Mouse (Mus musculus): ENCODE measurements around the gene Gprasp1. TPM values are rescaled to one million over a fixed set of nuclear protein-coding genes. Genes with fewer than 3 reads are reported as not detected.
A peak's percentile ranks its signal among the peaks of the same experiment; 100 is the strongest.
"Not testable (repeated sequence)": the region's sequence is repeated elsewhere in the genome, so short reads cannot be mapped to it uniquely, and the experiment has no call there.

The Gprasp1 gene
- 10 to 100 TPM; 17.8 to 21.5 TPM for total RNA-seq (2021)
- long read RNA-seq, experiment 1, full-length matches to known transcripts = 1 of 18 reads
- long read RNA-seq, experiment 1, partial matches to known transcripts = 2 of 18 reads
- long read RNA-seq, experiment 1, other reads (novel, unspliced or antisense) = 15 of 18 reads
- long read RNA-seq, experiment 2, partial matches to known transcripts = 0 of 11 reads
- long read RNA-seq, experiment 2, other reads (novel, unspliced or antisense) = 11 of 11 reads

GRCm38 (mm10) chrX:135742304-135743055 is at the start of gene Gprasp1, which contains the start of gene Armcx5:
Gene Gprasp1 (plus strand): TSS chrX:135742733.
Gene Armcx5 (plus strand): TSS chrX:135742733.
- DNase-seq = peak; percentile 77 to 87
- intact Hi-C loops (cut with DNase I) = no loop called here

GRCm38 (mm10) chrX:135693633-135694032 is 48.9 kb upstream of the Gprasp1 start, which contains the start of gene Tcp11x2:
Gene Tcp11x2 (minus strand): TSS chrX:135693790.
- intact Hi-C loops (cut with DNase I) = no loop called here
- no peak for DNase-seq

GRCm38 (mm10) chrX:135703111-135703510 is 39.4 kb upstream of the Gprasp1 start:
- intact Hi-C loops (cut with DNase I) = no loop called here
- DNase-seq = no peak

GRCm38 (mm10) chrX:135704349-135704748 is 38.2 kb upstream of the Gprasp1 start:
- DNase-seq = no peak
- intact Hi-C loops (cut with DNase I) = no loop called here

- intact Hi-C loops (cut with DNase I) = no loop called here
- no peak for DNase-seq
These were observed 29.7 kb upstream of the Gprasp1 start for GRCm38 (mm10) chrX:135712845-135713244.

GRCm38 (mm10) chrX:135725161-135725560 is 17.4 kb upstream of the Gprasp1 start, which contains the start of gene Tmsb15a:
Gene Tmsb15a (minus strand): TSS chrX:135725261.
- intact Hi-C loops (cut with DNase I) = no loop called here
- DNase-seq = no peak

GRCm38 (mm10) chrX:135738730-135739520 is 3.6 kb upstream of the Gprasp1 start:
- intact Hi-C loops (cut with DNase I) = loop anchor here (2.0 kb wide), 1 partner anchor 14 kb away; no protein-coding TSS in a partner anchor

GRCm38 (mm10) chrX:135743056-135743355 is 473 bp downstream of the Gprasp1 start:
- DNase-seq = no peak
- intact Hi-C loops (cut with DNase I) = no loop called here

More at GRCm38 (mm10) chrX:135738730-135739520, 3.6 kb upstream of the Gprasp1 start:
- DNase-seq = no peak

GRCm38 (mm10) chrX:135745376-135745775 is 2.8 kb downstream of the Gprasp1 start:
- DNase-seq; intact Hi-C loops (cut with DNase I): not testable (repeated sequence)

GRCm38 (mm10) chrX:135752832-135753231 is 10.3 kb downstream of the Gprasp1 start:
- intact Hi-C loops (cut with DNase I) = loop anchor here (2.0 to 5.0 kb wide), 2 partner anchors 14 to 101 kb away; no protein-coding TSS in a partner anchor
- peak; percentile 64 to 77 for DNase-seq

GRCm38 (mm10) chrX:135761707-135762106 is 19.2 kb downstream of the Gprasp1 start:
- DNase-seq = peak; percentile 28 to 53
- intact Hi-C loops (cut with DNase I) = loop anchor here (5.0 kb wide), 1 partner anchor 36 kb away; the partner anchor contains the start of gene Bhlhb9

GRCm38 (mm10) chrX:135768043-135768548 is 25.6 kb downstream of the Gprasp1 start:
- intact Hi-C loops (cut with DNase I) = no loop called here
- DNase-seq = no peak

- intact Hi-C loops (cut with DNase I) = no loop called here
- DNase-seq = no peak
These were observed 26.0 kb downstream of the Gprasp1 start for GRCm38 (mm10) chrX:135768565-135768964.

GRCm38 (mm10) chrX:135791536-135791935 is 49.0 kb downstream of the Gprasp1 start:
- DNase-seq = no peak
- intact Hi-C loops (cut with DNase I) = loop anchor here (10.0 kb wide), 1 partner anchor 227 kb away; no protein-coding TSS in a partner anchor

GRCm38 (mm10) chrX:135792326-135792725 is 49.8 kb downstream of the Gprasp1 start:
- intact Hi-C loops (cut with DNase I) = loop anchor here (10.0 kb wide), 1 partner anchor 228 kb away; no protein-coding TSS in a partner anchor
- no peak for DNase-seq

GRCm38 (mm10) chrX:135795591-135796304 is 53.2 kb downstream of the Gprasp1 start:
- intact Hi-C loops (cut with DNase I) = loop anchor here (5.0 to 10.0 kb wide), 2 partner anchors 33 to 231 kb away; no protein-coding TSS in a partner anchor
- DNase-seq = peak; percentile 8 to 36

GRCm38 (mm10) chrX:135796305-135797211 is 54.0 kb downstream of the Gprasp1 start:
- intact Hi-C loops (cut with DNase I) = loop anchor here (5.0 to 10.0 kb wide), 2 partner anchors 34 to 232 kb away; no protein-coding TSS in a partner anchor
- peak in 1 of 2 experiments; percentile 1 for DNase-seq

- intact Hi-C loops (cut with DNase I) = loop anchor here (5.0 to 10.0 kb wide), 2 partner anchors 35 to 232 kb away; no protein-coding TSS in a partner anchor
- DNase-seq = peak; percentile 42 to 68
These were observed 54.7 kb downstream of the Gprasp1 start, which contains the start of gene Bhlhb9 for GRCm38 (mm10) chrX:135797212-135797644. Gene Bhlhb9 (plus strand): TSS chrX:135797594.
